Mouse (Mus musculus): ENCODE measurements around the gene Slc2a5.

The Slc2a5 gene

DNA sequence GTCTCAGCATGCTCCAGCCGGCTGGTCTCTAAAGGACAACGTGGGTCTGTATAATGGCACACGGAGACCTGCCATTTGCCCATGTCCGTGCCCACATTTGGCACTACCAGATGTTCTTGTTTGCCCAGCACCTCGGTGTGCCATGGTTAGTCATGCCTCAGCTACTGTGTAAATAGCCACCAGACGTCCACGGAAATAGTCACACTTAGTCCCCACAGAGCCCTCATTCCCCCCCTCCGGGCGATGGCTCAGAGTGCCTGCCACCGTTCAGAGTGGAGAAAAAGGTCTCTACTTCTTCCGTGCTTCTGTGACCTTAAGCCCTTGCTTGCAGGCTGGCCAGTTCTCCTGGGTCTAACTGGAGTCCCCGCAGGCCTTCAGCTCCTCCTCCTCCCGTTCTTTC lies 20.0 kb downstream of the Slc2a5 start:
- DNase-seq (ENCODE audit: low spot score in 2 of 2), result no peak

- DNase-seq (ENCODE audit: low spot score in 2 of 2), result no peak
These were observed 21.3 kb downstream of the Slc2a5 start for GRCm38 (mm10) chr4:150140346-150140745.

GRCm38 (mm10) chr4:150144242-150144641 lies 25.2 kb downstream of the Slc2a5 start:
- DNase-seq (ENCODE audit: low spot score in 2 of 2), result no peak

GRCm38 (mm10) chr4:150146286-150146685 lies 27.2 kb downstream of the Slc2a5 start:
- DNase-seq (ENCODE audit: low spot score in 2 of 2), result no peak

DNA sequence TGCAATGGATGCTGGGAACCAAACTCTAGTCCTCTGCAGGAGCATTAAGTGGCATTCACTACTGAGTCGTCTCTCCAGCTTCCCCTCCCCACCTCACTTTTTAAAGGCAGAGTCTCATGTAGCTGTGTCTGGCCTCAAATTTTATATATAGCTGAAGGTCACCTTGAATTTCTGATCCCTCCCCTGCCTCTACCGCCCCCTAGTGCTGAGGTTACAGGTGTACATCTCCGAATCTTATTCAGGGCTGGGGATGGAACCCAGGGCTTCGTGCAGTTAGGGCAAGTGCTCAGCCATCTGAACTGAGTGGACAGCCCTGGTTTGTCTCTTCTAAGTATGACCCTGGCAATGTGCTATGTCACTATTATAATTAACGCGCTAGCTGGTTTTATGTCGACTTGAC lies 32.0 kb downstream of the Slc2a5 start:
- no peak for DNase-seq (ENCODE audit: low spot score in 2 of 2)

- DNase-seq (ENCODE audit: low spot score in 2 of 2), result no peak
These were observed 33.4 kb downstream of the Slc2a5 start for GRCm38 (mm10) chr4:150152483-150152882.

- no peak for DNase-seq (ENCODE audit: low spot score in 2 of 2)
These were observed 36.2 kb downstream of the Slc2a5 start for GRCm38 (mm10) chr4:150155301-150155700.

GRCm38 (mm10) chr4:150155731-150156130 lies 36.6 kb downstream of the Slc2a5 start:
- DNase-seq (ENCODE audit: low spot score in 2 of 2), result no peak

DNA sequence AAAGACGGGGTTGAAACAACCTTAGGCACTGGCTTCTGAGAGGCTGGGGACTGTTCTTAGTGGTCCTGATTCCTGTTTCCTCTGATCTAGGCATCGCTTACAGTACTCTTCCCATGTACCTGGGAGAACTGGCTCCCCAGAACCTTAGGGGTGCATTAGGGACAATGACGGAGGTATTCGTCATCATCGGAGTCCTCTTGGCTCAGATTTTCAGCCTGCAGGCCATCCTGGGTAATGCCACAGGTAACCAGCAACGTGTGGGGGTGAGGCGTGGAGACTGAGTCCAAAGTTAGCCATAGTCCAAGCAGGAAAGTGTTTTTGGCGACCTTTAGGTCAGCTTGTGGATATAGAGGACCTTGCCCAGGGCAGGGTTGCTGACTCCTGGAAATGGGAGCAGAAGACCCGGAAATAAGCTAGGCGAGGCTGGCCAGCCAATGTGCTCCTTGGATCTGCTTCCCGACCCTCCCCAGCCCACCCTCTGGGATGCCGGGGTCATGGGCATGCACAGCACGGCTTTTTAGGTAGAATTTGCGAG lies 38.3 kb downstream of the Slc2a5 start:
- DNase-seq (ENCODE audit: low spot score in 2 of 2), result no peak

DNA sequence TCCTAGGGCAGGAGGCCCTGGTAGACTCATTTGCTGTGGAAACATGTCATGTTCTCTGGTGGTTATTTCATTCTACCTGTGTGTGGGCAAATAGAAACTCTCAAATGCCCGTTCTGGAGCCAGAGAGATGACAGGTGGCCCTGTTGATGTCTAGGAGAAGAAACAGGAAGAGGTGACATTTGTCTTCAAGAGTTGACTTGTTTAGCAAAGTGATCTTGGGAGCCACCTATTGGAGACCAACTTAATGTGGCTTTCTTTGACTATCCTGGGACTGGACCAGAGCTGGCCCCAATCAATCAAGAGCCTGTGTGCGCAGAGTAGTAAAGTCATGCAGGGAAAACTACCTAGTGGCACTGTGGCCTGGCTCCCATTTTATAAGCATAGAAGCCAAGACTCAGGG lies 40.4 kb downstream of the Slc2a5 start:
- no peak for DNase-seq (ENCODE audit: low spot score in 2 of 2)

GRCm38 (mm10) chr4:150162561-150163169 lies 43.6 kb downstream of the Slc2a5 start:
- no peak for DNase-seq (ENCODE audit: low spot score in 2 of 2)

GRCm38 (mm10) chr4:150164875-150165274 lies 45.8 kb downstream of the Slc2a5 start:
- no peak for DNase-seq (ENCODE audit: low spot score in 2 of 2)

DNA sequence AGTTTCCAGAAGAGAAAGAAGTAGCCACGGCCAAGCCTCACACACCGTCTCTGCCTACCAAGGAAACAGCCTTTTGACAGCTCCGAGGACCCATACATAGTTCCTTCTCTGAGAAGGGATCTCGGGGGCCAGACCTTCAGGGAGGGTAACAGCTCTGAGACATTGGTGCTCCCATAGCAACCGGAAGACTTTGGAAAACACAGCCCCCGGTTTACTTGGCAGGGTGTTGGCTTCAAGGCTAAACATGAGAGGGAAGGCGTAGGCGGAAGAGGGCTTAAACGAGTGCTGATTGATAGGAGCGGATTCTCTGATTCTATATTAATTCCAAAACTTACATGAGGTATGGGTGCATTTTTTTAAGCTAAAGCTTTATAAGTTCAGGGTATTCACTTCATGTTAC lies 49.3 kb downstream of the Slc2a5 start:
- DNase-seq (ENCODE audit: low spot score in 2 of 2), result no peak

DNA sequence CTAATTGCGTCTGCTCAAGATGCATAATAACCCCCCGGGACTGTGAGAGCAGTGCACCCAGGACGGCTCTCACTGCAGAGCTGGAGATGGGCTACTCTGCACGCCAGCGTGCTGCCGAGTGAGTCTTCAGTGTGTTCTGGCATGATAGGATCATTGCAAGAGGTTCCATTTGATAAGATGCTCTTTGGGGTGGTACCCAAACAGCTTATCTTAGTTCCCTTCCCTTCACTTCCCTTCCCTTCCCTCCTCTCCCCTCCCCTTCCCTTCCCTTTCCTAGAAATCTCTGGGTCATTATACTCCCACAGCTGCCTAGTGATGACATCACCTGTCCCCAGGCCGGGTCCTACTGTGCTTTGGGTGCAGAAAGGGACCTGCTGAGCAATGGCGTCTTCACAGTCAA lies 53.0 kb downstream of the Slc2a5 start:
- no peak for DNase-seq (ENCODE audit: low spot score in 2 of 2)

- DNase-seq (ENCODE audit: low spot score in 2 of 2), result peak in 1 of 2 experiments; percentile 50
These were observed 54.2 kb downstream of the Slc2a5 start for GRCm38 (mm10) chr4:150173281-150173680.

- no peak for DNase-seq (ENCODE audit: low spot score in 2 of 2)
These were observed 54.9 kb downstream of the Slc2a5 start for GRCm38 (mm10) chr4:150174027-150174426.

DNA sequence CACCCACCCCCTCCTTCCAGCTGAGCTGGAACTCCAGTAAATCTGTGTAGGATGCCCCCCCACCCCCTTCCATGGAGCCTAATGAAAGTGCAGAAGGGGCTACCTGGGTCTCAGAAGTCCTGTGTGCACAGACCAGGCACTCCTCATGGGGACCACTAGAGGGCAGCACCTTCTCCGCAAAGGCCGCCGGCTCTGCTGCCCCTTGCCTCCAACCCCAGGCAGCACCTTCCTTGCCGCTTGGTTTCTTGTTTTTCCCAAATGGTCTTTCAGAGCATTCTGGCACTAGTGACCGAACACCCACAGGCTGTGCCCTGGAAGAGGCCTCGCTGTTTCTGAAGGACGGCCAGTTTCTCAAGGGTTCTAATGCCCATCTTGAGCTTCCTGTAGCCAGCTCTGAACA lies 57.5 kb downstream of the Slc2a5 start:
- DNase-seq (ENCODE audit: low spot score in 2 of 2), result peak in 1 of 2 experiments; percentile 24

- no peak for DNase-seq (ENCODE audit: low spot score in 2 of 2)
These were observed 58.0 kb downstream of the Slc2a5 start for GRCm38 (mm10) chr4:150177122-150177521.

GRCm38 (mm10) chr4:150178131-150178530 lies 59.0 kb downstream of the Slc2a5 start:
- no peak for DNase-seq (ENCODE audit: low spot score in 2 of 2)

- DNase-seq (ENCODE audit: low spot score in 2 of 2), result no peak
These were observed 62.2 kb downstream of the Slc2a5 start for GRCm38 (mm10) chr4:150181304-150181703.

- no peak for DNase-seq (ENCODE audit: low spot score in 2 of 2)
These were observed 69.2 kb downstream of the Slc2a5 start for GRCm38 (mm10) chr4:150188236-150188635.

DNA sequence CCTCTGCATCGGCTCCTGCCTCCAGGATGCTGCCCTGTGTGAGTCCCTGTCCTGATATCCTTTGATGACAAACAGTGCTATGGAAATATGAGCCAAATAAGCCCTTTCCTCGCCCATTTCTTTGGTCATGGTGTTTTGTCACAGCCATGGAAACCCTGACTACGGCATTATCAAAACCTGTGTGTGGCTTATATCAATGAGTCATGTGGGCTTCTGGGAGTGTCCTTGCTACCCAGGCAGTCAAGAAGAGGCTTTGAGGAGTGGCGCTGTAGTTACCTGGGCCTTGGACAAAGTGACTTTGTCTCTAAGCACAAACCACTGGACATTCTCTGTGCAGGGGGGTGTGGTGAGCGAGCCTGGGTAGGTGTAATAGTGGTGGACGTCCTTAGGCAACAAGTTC lies 73.1 kb downstream of the Slc2a5 start:
- DNase-seq (ENCODE audit: low spot score in 2 of 2), result no peak

Measured in cerebellum, postnatal 4 days (tissue).